Mouse (Mus musculus) embryonic fibroblast, embryonic 13.5 days (primary cell): ENCODE data around the gene Olfr373.

Experiments
- CTCF ChIP-seq: IDR thresholded peaks from 2 replicates; pipeline ENCODE4 v1.5.1; 2011; ENCODE audit warnings: mild to moderate bottlenecking, control low read depth, low read length, moderate library complexity, borderline replicate concordance; ENCODE audit not compliant: insufficient read depth
- POLR2A ChIP-seq: IDR thresholded peaks from 2 replicates; pipeline ENCODE4 v1.6.1; 2011; ENCODE audit warnings: low read depth, mild to moderate bottlenecking, control low read depth, low read length, moderate library complexity

GRCm38 (mm10) chr8:72105165-72105564 lies 22.2 kb downstream of the Olfr373 start:
- no peak for TF ChIP-seq POLR2A
- peak; percentile 38; the same call in 1 of the 2 replicates for TF ChIP-seq CTCF
